Comparison of ENCODE assay signal across 16 mouse cellular contexts in genomic region chr10:97668656-97669055, GRCm38 (mm10). TPM values are rescaled to one million over a fixed set of nuclear protein-coding genes. Genes with fewer than 3 reads are reported as not detected.
DNase-seq lines count a peak whose midpoint lies in the region; ATAC-seq and TF ChIP-seq lines count a peak whose summit lies in the region.
"Had no signal": no experiment of that assay in that cellular context is flagged by ENCODE, and none has a peak within 500 bp of the region (broad histone marks: within the 10 kb centered on the region; RNA-seq: fewer than 3 reads in every experiment).

No protein-coding gene starts in this region.

- no peak for TF ChIP-seq POLR2A in limb, embryonic 14.5 days (IDR thresholded peaks at IDR 0.05; ENCODE audit: borderline replicate concordance, extremely low read depth, insufficient read depth, insufficient read length)

- DNase-seq in hindbrain, embryonic 11.5 days (ENCODE audit: low spot score), result peak; percentile 20
- peak; percentile 48 for DNase-seq in embryo, embryonic 10.5 days (ENCODE audit: low spot score)
- peak; percentile 57 for DNase-seq in embryonic facial prominence, embryonic 11.5 days (ENCODE audit: low spot score)
- DNase-seq in limb, embryonic 14.5 days (ENCODE audit: low spot score), result peak; percentile 74
- DNase-seq in adrenal gland, postnatal 14 days, result no peak
- no peak for DNase-seq in yolk sac, embryonic 10.5 days (ENCODE audit: low spot score)
- DNase-seq: cerebellum, postnatal 14 days; lung, postnatal 4 days; midbrain, embryonic 14.5 days; thymus, postnatal 4 days had no signal

- H3K27ac ChIP-seq in hindbrain, embryonic 11.5 days (ENCODE audit: low read depth, low read length), result no peak overlapping the region
- H3K27ac ChIP-seq in hindbrain, embryonic 13.5 days, result no peak overlapping the region
- H3K27ac ChIP-seq in embryonic facial prominence, embryonic 11.5 days (replicated peaks; ENCODE audit: low read depth, low read length), result no peak overlapping the region
- H3K27ac ChIP-seq in limb, embryonic 14.5 days (replicated peaks; ENCODE audit: low read depth, low read length), result peak overlapping the region; percentile 15; the same call in 1 of the 2 replicates
- H3K27ac ChIP-seq: left cerebral cortex, adult 2 months; liver, embryonic 14.5 days; neural tube, embryonic 12.5 days had no signal

- no peak for ATAC-seq in hindbrain, embryonic 11.5 days (ENCODE audit: low FRiP score)
- no peak for ATAC-seq in hindbrain, embryonic 13.5 days (ENCODE audit: low FRiP score)
- ATAC-seq in embryonic facial prominence, embryonic 11.5 days (replicated peaks; ENCODE audit: insufficient number of reproducible peaks, low FRiP score, low TSS enrichment, low read depth), result no peak
- ATAC-seq in limb, embryonic 14.5 days (ENCODE audit: low FRiP score, low read depth), result peak; percentile 86

- H3K4me1 ChIP-seq in hindbrain, embryonic 11.5 days (replicated peaks; ENCODE audit: control insufficient read depth, insufficient read depth, low read length), result no peaks in the 10 kb centered on the region
- H3K4me1 ChIP-seq in hindbrain, embryonic 13.5 days (replicated peaks), result no peaks in the 10 kb centered on the region
- no peaks in the 10 kb centered on the region for H3K4me1 ChIP-seq in embryonic facial prominence, embryonic 11.5 days (ENCODE audit: control insufficient read depth, insufficient read depth, low read length)
- H3K4me1 ChIP-seq in limb, embryonic 14.5 days (ENCODE audit: control insufficient read depth, insufficient read depth, low read length), result no peaks in the 10 kb centered on the region
- H3K4me1 ChIP-seq: neural tube, embryonic 12.5 days had no signal

- no peak overlapping the region for H3K4me3 ChIP-seq in hindbrain, embryonic 11.5 days (ENCODE audit: low read depth, low read length)
- H3K4me3 ChIP-seq in hindbrain, embryonic 13.5 days, result no peak overlapping the region
- no peak overlapping the region for H3K4me3 ChIP-seq in embryonic facial prominence, embryonic 11.5 days (ENCODE audit: low read depth, low read length)
- no peak overlapping the region for H3K4me3 ChIP-seq in limb, embryonic 14.5 days (replicated peaks; ENCODE audit: low read length)
- H3K4me3 ChIP-seq: left cerebral cortex, adult 2 months; neural tube, embryonic 12.5 days had no signal

- H3K9me3 ChIP-seq in hindbrain, embryonic 11.5 days (ENCODE audit: control insufficient read depth, low read length), result no peaks in the 10 kb centered on the region
- no peaks in the 10 kb centered on the region for H3K9me3 ChIP-seq in hindbrain, embryonic 13.5 days
- no peaks in the 10 kb centered on the region for H3K9me3 ChIP-seq in embryonic facial prominence, embryonic 11.5 days (replicated peaks; ENCODE audit: control insufficient read depth, low read length)
- no peaks in the 10 kb centered on the region for H3K9me3 ChIP-seq in limb, embryonic 14.5 days (ENCODE audit: control insufficient read depth, low read length)
- H3K9me3 ChIP-seq: neural tube, embryonic 12.5 days had no signal

- no peak overlapping the region for H3K4me2 ChIP-seq in hindbrain, embryonic 11.5 days (replicated peaks; ENCODE audit: low read depth, low read length)
- no peak overlapping the region for H3K4me2 ChIP-seq in hindbrain, embryonic 13.5 days
- H3K4me2 ChIP-seq in embryonic facial prominence, embryonic 11.5 days (ENCODE audit: low read depth, low read length), result no peak overlapping the region
- no peak overlapping the region for H3K4me2 ChIP-seq in limb, embryonic 14.5 days (replicated peaks; ENCODE audit: low read depth, low read length, severe bottlenecking)
- H3K4me2 ChIP-seq: neural tube, embryonic 12.5 days had no signal

- no peaks in the 10 kb centered on the region for H3K27me3 ChIP-seq in hindbrain, embryonic 11.5 days (ENCODE audit: control insufficient read depth, insufficient read depth, low read length)
- no peaks in the 10 kb centered on the region for H3K27me3 ChIP-seq in hindbrain, embryonic 13.5 days
- no peaks in the 10 kb centered on the region for H3K27me3 ChIP-seq in embryonic facial prominence, embryonic 11.5 days (ENCODE audit: control insufficient read depth, insufficient read depth, low read length)
- no peaks in the 10 kb centered on the region for H3K27me3 ChIP-seq in limb, embryonic 14.5 days (ENCODE audit: control insufficient read depth, insufficient read depth, low read length)
- H3K27me3 ChIP-seq: neural tube, embryonic 12.5 days had no signal

- no peaks in the 10 kb centered on the region for H3K36me3 ChIP-seq in hindbrain, embryonic 11.5 days (ENCODE audit: control insufficient read depth, insufficient read depth, low read length)
- H3K36me3 ChIP-seq in hindbrain, embryonic 13.5 days, result no peaks in the 10 kb centered on the region
- no peaks in the 10 kb centered on the region for H3K36me3 ChIP-seq in embryonic facial prominence, embryonic 11.5 days (replicated peaks; ENCODE audit: control insufficient read depth, insufficient read depth, low read depth, low read length)
- no peaks in the 10 kb centered on the region for H3K36me3 ChIP-seq in limb, embryonic 14.5 days (ENCODE audit: control insufficient read depth, insufficient read depth, low read length)
- H3K36me3 ChIP-seq: neural tube, embryonic 12.5 days had no signal

- WGBS in hindbrain, embryonic 11.5 days, result 53% methylated on average over 4 of the region's 4 CpGs
- 54% methylated on average over 4 of the region's 4 CpGs for WGBS in hindbrain, embryonic 13.5 days
- 39% methylated on average over 4 of the region's 4 CpGs for WGBS in embryonic facial prominence, embryonic 11.5 days
- WGBS in limb, embryonic 14.5 days, result 38% methylated on average over 4 of the region's 4 CpGs

- no peak overlapping the region for H3K9ac ChIP-seq in hindbrain, embryonic 11.5 days (ENCODE audit: low read depth, low read length)
- H3K9ac ChIP-seq in hindbrain, embryonic 13.5 days, result no peak overlapping the region
- H3K9ac ChIP-seq in embryonic facial prominence, embryonic 11.5 days (replicated peaks; ENCODE audit: low read length), result no peak overlapping the region
- H3K9ac ChIP-seq in limb, embryonic 14.5 days (ENCODE audit: low read depth, low read length, severe bottlenecking), result no peak overlapping the region
- H3K9ac ChIP-seq: liver, embryonic 14.5 days; neural tube, embryonic 12.5 days had no signal

RNA-seq across cellular contexts. Expression of gene Ccer1, which starts 24.2 kb away (rescaled TPM):
- polyA plus RNA-seq in hindbrain, embryonic 11.5 days (2014; fragmentation: Nextera tagmentation; extraction: Ambion mirVana), result not detected in 2 replicates
- polyA plus RNA-seq in hindbrain, embryonic 13.5 days (2015; fragmentation: Nextera tagmentation; extraction: Ambion mirVana), result not detected in 2 replicates
- polyA plus RNA-seq in embryonic facial prominence, embryonic 11.5 days (2014; fragmentation: Nextera tagmentation; extraction: Ambion mirVana), result not detected in 2 replicates
- polyA plus RNA-seq in limb, embryonic 14.5 days (2012; rRNA removed), result not detected in 2 replicates
- polyA plus RNA-seq in limb, embryonic 14.5 days (2014; fragmentation: Nextera tagmentation; extraction: Ambion mirVana), result not detected in 2 replicates
- total RNA-seq in adrenal gland, postnatal 14 days (2021), result not detected in 2 replicates
- total RNA-seq: layer of hippocampus, adult 18-20 months; left cerebral cortex, adult 2 months had no signal
- polyA plus RNA-seq: heart, embryonic 14.5 days; liver, embryonic 14.5 days; midbrain, embryonic 14.5 days; neural tube, embryonic 12.5 days had no signal

RNA-seq across cellular contexts. Expression of gene Epyc, which starts 24.8 kb away (rescaled TPM):
- polyA plus RNA-seq in hindbrain, embryonic 11.5 days (2014; fragmentation: Nextera tagmentation; extraction: Ambion mirVana), result 1.8 and 2.1 TPM in 2 replicates
- 0.25 and 0.92 TPM in 2 replicates for polyA plus RNA-seq in hindbrain, embryonic 13.5 days (2015; fragmentation: Nextera tagmentation; extraction: Ambion mirVana)
- 2.0 and 2.1 TPM in 2 replicates for polyA plus RNA-seq in embryonic facial prominence, embryonic 11.5 days (2014; fragmentation: Nextera tagmentation; extraction: Ambion mirVana)
- polyA plus RNA-seq in limb, embryonic 14.5 days (2012; rRNA removed), result 78.1 and 79.8 TPM in 2 replicates
- 25.6 and 38.4 TPM in 2 replicates for polyA plus RNA-seq in limb, embryonic 14.5 days (2014; fragmentation: Nextera tagmentation; extraction: Ambion mirVana)
- total RNA-seq in adrenal gland, postnatal 14 days (2021), result 0.19 and 0.49 TPM in 2 replicates
- total RNA-seq: layer of hippocampus, adult 18-20 months had no signal
- polyA plus RNA-seq: liver, embryonic 14.5 days; midbrain, embryonic 14.5 days had no signal

RNA-seq across cellular contexts. Expression of gene C030005K15Rik, which starts 57.9 kb away (rescaled TPM):
- polyA plus RNA-seq in hindbrain, embryonic 11.5 days (2014; fragmentation: Nextera tagmentation; extraction: Ambion mirVana), result not detected in 2 replicates
- not detected in 2 replicates for polyA plus RNA-seq in hindbrain, embryonic 13.5 days (2015; fragmentation: Nextera tagmentation; extraction: Ambion mirVana)
- polyA plus RNA-seq in embryonic facial prominence, embryonic 11.5 days (2014; fragmentation: Nextera tagmentation; extraction: Ambion mirVana), result not detected in 2 replicates
- polyA plus RNA-seq in limb, embryonic 14.5 days (2012; rRNA removed), result not detected in 2 replicates
- polyA plus RNA-seq in limb, embryonic 14.5 days (2014; fragmentation: Nextera tagmentation; extraction: Ambion mirVana), result not detected in 2 replicates
- total RNA-seq in adrenal gland, postnatal 14 days (2021), result not detected in 2 replicates
- polyA plus RNA-seq: heart, embryonic 14.5 days; liver, embryonic 14.5 days; midbrain, embryonic 14.5 days; neural tube, embryonic 12.5 days had no signal

Comparison
In these comparisons a context has a peak if more than half of its experiments do, and no peak if none do; other contexts are left out.
1. DNase-seq: peak in hindbrain, embryonic 11.5 days (single experiment), embryo, embryonic 10.5 days (single experiment), embryonic facial prominence, embryonic 11.5 days (single experiment) and limb, embryonic 14.5 days (single experiment); none in adrenal gland, postnatal 14 days (single experiment) and yolk sac, embryonic 10.5 days (single experiment).